Mouse (Mus musculus): ENCODE measurements at regions not wholly inside any gene's neighbourhood (a gene's known extent, or its start where the extent isn't known, plus 50 kb on each side); places are given as distances from the start of the nearest gene placed in this dataset.

DNA sequence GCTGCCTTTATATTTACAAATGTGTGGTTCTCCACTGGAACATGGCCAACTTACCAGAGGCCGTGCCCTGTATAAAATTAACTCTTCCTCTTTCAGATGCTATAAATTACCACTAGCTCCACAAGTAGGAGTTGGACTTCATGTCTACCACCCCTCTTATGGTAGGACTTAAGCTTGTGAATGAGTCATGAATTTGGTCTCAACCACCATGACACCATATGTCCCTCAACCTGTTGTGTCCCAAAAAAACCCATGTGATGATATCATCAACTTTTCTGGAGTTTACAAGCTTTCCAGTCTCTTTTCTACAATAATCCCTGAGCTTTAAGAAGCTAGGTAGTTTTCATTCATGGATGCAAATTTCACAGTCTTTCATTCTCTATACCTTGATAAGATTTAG is 1951.4 kb downstream of the Pcdh7 start:
- no peak overlapping the region for H3K27ac ChIP-seq
- peak in 1 of 2 experiments; percentile 13 for DNase-seq (ENCODE audit: extremely low spot score in 1 of 2, low spot score in 2 of 2)
- no peak for TF ChIP-seq CTCF (IDR thresholded peaks at IDR 0.05)
- H3K4me3 ChIP-seq: no peak overlapping the region
- intact Hi-C loops (cut with DNase I): no loop called here

DNA sequence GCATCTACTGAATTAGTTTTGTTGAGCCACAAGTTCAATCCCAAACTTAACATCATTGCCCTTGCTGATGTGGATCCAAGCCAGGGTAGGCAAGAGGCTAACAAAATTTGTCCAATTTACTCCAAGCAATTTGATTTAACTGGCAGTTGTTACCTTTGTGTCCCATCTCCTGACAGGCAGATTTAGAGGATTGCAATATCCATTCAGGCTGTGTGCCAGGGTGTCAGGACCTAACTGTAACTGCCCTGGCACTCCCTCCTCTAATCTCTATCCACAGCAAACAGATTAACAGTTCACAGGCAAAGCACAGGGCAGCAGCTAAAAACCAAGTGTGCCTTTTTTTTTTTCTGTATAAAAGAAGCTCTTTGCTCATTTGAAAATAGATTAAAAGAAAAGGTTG is 1982.2 kb downstream of the Pcdh7 start:
- intact Hi-C loops (cut with DNase I): no loop called here

DNA sequence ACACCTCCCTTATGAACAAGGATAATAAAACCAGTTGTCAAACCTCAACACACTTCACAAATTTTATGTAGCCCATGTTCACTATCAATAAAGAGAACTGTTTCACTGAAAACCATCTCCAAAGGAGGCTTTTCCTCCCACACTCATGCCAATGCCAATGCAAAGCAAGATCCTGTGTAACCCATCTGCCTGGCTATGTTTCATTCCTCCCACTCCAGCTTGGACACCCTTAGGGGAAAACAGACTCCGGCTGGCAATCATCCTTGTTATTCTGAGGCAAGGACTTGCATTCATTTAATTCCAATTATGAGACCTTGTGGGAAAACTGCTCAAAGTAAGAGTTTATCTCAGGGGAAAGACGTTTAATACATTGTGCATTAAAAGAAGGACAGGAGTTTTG is 1997.7 kb downstream of the Pcdh7 start:
- H3K4me3 ChIP-seq: no peak overlapping the region
- intact Hi-C loops (cut with DNase I): no loop called here
- DNase-seq (ENCODE audit: extremely low spot score in 1 of 2, low spot score in 2 of 2): peak in 1 of 2 experiments; percentile 10

More for the DNA sequence above, 1982.2 kb downstream of the Pcdh7 start:
- no peak overlapping the region for H3K4me3 ChIP-seq
- DNase-seq (ENCODE audit: extremely low spot score in 1 of 2, low spot score in 2 of 2): no peak
- TF ChIP-seq CTCF (IDR thresholded peaks at IDR 0.05): no peak
- no peak overlapping the region for H3K27ac ChIP-seq

DNA sequence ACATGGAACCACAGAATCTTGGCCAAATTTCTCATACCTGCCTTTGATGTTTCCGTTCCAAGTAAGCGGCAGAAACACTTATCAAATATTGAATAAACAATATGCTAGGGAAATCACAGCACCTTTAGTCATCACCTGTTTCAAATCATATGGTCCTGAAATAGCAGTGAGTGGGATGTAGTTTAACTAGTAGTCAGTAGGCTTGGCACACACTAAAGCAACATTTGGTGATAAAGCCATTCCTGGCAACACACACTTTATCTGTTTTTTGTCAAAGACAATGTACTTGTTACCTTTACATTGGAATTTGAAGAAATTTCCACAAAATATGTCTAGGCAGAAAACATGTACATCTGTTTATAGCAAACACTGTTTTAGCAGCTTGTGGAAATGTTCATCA is 2038.5 kb downstream of the Pcdh7 start:
- DNase-seq (ENCODE audit: extremely low spot score in 1 of 2, low spot score in 2 of 2): no peak
- TF ChIP-seq CTCF (IDR thresholded peaks at IDR 0.05): no peak
- intact Hi-C loops (cut with DNase I): no loop called here
- Histone ChIP-seq H3K27ac (no peak overlapping the region), H3K4me3 (no peak overlapping the region)

More for the DNA sequence above, 1997.7 kb downstream of the Pcdh7 start:
- no peak for TF ChIP-seq CTCF (IDR thresholded peaks at IDR 0.05)
- no peak overlapping the region for H3K27ac ChIP-seq

DNA sequence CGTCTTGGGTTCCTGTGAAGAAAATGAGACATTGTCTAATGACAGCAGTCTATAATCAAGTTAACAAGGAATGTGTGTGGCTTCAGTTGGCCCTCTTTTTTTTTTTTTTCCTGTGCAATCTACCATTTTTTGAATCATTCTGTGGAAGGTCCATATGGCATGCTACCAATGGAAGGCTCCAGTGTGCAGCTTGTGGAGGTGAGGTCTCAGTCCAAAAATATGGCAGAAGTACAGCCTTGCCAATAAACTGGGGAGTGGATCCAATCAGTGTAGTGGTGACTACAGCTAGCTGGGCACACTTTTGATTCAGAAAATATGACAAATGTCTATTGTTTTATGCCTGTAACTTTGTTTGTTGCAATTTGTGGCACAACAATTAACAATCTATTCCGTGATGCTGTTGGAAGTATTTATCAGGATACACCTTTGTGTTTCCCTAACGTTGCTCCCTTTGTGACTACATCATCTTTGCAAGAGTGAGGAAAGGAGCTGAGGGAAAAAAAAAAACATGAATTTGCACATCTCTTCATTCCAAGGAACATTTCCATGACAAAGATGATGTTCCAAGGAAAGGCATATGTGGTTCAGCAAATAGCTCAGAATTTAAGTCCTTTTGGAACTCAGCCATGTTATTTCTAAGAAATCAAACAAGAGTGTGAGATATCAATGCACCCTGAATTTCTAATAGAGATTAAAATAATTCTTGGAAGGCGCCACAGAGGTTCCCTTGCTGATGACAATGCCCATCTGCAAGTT is 2039.1 kb downstream of the Pcdh7 start:
- DNase-seq (ENCODE audit: extremely low spot score in 1 of 2, low spot score in 2 of 2): no peak
- no peak for TF ChIP-seq CTCF (IDR thresholded peaks at IDR 0.05)
- H3K27ac ChIP-seq: no peak overlapping the region
- intact Hi-C loops (cut with DNase I): no loop called here
- H3K4me3 ChIP-seq: no peak overlapping the region

Measured in left cerebral cortex, adult 2 months (tissue).